Mouse (Mus musculus) MEL (cell line): ENCODE measurements at regions not wholly inside any gene's neighbourhood (a gene's known extent, or its start where the extent isn't known, plus 50 kb on each side); places are given as distances from the start of the nearest gene placed in this dataset.

ENCODE experiments used
- CTCF ChIP-seq, 3 experiments: IDR thresholded peaks in 2 of 3; conservative IDR thresholded peaks in 1 of 3; 2 replicates each; pipeline ENCODE4 v1.5.1; 2011 to 2012; ENCODE audit warnings: low read length in 3 of 3, low read depth in 2 of 3, mild to moderate bottlenecking in 2 of 3, improper control_type of control experiment in 1 of 3, inconsistent platforms in 1 of 3, mixed read lengths in 1 of 3, moderate library complexity in 1 of 3; ENCODE audit not compliant: control insufficient read depth in 1 of 3, insufficient read depth in 1 of 3, poor library complexity in 1 of 3, severe bottlenecking in 1 of 3
- ETS1 ChIP-seq: IDR thresholded peaks from 2 replicates; pipeline ENCODE4 v1.6.1; 2012; ENCODE audit warnings: low read depth, mild to moderate bottlenecking, inconsistent platforms, low read length, improper control_type of control experiment, moderate library complexity
- KAT2A ChIP-seq: conservative IDR thresholded peaks from 2 replicates; pipeline ENCODE4 v1.6.1; 2012; ENCODE audit warnings: low read depth, low read length, improper control_type of control experiment, inconsistent platforms
- MAX ChIP-seq: IDR thresholded peaks from 2 replicates; pipeline ENCODE4 v1.6.1; 2011; ENCODE audit warnings: low read length, improper control_type of control experiment
- POLR2AphosphoS2 ChIP-seq: IDR thresholded peaks from 2 replicates; pipeline ENCODE4 v1.6.1; 2011; ENCODE audit warnings: low read length, improper control_type of control experiment
- RAD21 ChIP-seq: IDR thresholded peaks from 2 replicates; pipeline ENCODE4 v1.6.1; 2011; ENCODE audit warnings: mild to moderate bottlenecking, low read depth, low read length, improper control_type of control experiment
- TAL1 ChIP-seq: IDR thresholded peaks from 2 replicates; pipeline ENCODE4 v1.6.1; 2012; ENCODE audit warnings: mild to moderate bottlenecking, inconsistent platforms, low read length, moderate library complexity, mixed read lengths
- USF2 ChIP-seq, 2 experiments: IDR thresholded peaks; 2 replicates each; pipeline ENCODE4 v1.6.1; 2011 to 2012; ENCODE audit warnings: improper control_type of control experiment in 2 of 2, low read length in 2 of 2, borderline replicate concordance in 1 of 2, inconsistent platforms in 1 of 2, low read depth in 1 of 2, mild to moderate bottlenecking in 1 of 2; ENCODE audit not compliant: insufficient read depth in 1 of 2

DNA sequence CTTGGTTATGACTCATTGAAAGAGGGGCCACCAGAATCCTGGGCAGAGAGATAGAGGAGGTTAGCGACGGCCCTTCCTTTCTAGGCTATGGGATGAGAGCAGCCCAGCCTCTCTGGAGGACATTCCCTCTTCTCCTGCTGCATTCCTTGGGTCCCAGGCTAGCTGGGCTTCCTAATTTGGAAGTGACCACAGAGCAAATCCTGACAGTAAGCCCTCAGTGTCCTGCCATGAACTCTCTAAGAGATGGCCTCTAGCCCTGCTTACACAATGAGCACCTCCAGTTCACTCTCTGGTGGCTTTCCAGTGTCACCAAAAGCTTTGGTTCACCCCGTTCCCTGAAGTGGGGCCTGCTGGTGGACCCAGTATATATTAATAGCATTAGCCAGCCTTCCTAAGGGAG, 64.1 kb upstream of the Rmdn2 start:
- TF ChIP-seq POLR2AphosphoS2 = no peak
- no peak for TF ChIP-seq CTCF (IDR thresholded peaks at IDR 0.05 in 2 of 3, conservative IDR thresholded peaks at IDR 0.05 in 1 of 3; ENCODE audit: control insufficient read depth in 1 of 3, insufficient read depth in 1 of 3, low read depth in 2 of 3, low read length in 3 of 3, poor library complexity in 1 of 3, severe bottlenecking in 1 of 3)
- TF ChIP-seq MAX = no peak
- TF ChIP-seq ETS1 = no peak
- TF ChIP-seq TAL1 = no peak
- TF ChIP-seq USF2 (IDR thresholded peaks at IDR 0.05; ENCODE audit: borderline replicate concordance in 1 of 2, insufficient read depth in 1 of 2, low read depth in 1 of 2, low read length in 2 of 2) = no peak
- no peak for TF ChIP-seq KAT2A
- no peak for TF ChIP-seq RAD21
